Mouse (Mus musculus): ENCODE measurements around the gene Sos1.

DNA sequence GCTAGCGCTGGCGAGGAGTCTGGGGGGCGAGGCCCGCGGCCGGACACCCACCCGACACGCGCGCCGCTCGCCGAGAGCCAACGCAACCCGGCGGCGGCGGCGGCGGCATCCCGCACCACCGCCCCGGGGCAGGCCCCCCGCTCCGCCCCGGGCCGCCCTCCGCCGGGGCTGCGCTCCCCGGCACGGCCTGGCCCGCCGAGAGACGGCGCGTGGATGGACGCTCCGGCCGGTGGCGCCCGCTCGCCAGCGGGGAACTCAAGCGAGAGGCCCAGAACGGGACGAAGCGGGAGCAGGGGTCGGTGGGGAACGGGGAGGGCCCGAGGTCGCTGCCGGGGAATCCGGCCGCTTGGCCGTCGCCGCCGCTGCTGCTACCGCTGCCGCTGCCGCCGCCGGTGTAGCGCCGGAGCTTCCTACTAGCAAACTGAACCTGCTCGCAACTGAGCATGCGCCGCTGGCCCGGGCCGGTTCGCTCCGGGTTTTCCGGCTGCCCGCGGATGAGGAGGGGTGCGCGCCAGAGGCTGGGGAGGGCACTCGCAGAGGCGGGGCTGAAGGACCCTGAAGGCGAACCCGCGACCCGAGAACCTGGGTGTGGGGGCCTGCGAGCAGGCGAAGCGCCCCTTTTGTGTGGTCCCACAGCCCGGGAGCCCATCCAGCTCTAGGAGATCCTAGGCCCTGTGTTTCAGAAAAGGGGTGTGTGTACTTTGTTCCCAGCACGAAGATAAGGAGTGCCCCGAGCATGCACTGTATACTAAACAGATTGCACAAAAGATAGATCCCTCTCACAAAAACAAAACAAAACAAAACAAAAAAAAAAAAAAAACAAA, at the start of gene Sos1:
- no peak for TF ChIP-seq CTCF (IDR thresholded peaks at IDR 0.05; ENCODE audit: control insufficient read depth, insufficient read depth, insufficient read length)
- TF ChIP-seq USF1 (IDR thresholded peaks at IDR 0.05; ENCODE audit: low read depth), result no peak
- TF ChIP-seq MYOG (IDR thresholded peaks at IDR 0.05; ENCODE audit: control insufficient read depth, extremely low read depth, insufficient read length), result no peak
